Mouse (Mus musculus): Measurements from ENCODE around the gene C5ar2.
"Not testable (repeated sequence)": the region's sequence is repeated elsewhere in the genome, so short reads cannot be mapped to it uniquely, and the experiment has no call there.

The C5ar2 gene

GRCm38 (mm10) chr7:16244067-16244466 is at the start of gene C5ar2:
Gene C5ar2 (minus strand): TSS chr7:16244154.
- peak; percentile 75 for DNase-seq

- DNase-seq = no peak
Observed at GRCm38 (mm10) chr7:16287791-16288190, 43.8 kb upstream of the C5ar2 start.

- DNase-seq = no peak
Observed at GRCm38 (mm10) chr7:16287016-16287415, 43.1 kb upstream of the C5ar2 start.

- peak; percentile 100 for DNase-seq
Observed at GRCm38 (mm10) chr7:16286026-16286961, 42.3 kb upstream of the C5ar2 start, which contains the start of gene Ccdc9. Gene Ccdc9 (minus strand): TSS chr7:16286795.

- DNase-seq = peak; percentile 89
Observed at GRCm38 (mm10) chr7:16285450-16286025, 41.6 kb upstream of the C5ar2 start.

- no peak for DNase-seq
Observed at GRCm38 (mm10) chr7:16284904-16285303, 41.0 kb upstream of the C5ar2 start.

GRCm38 (mm10) chr7:16284001-16284400 is 40.0 kb upstream of the C5ar2 start:
- no peak for DNase-seq

GRCm38 (mm10) chr7:16282334-16282733 is 38.4 kb upstream of the C5ar2 start:
- no peak for DNase-seq

GRCm38 (mm10) chr7:16280721-16281120 is 36.8 kb upstream of the C5ar2 start:
- DNase-seq = no peak

- no peak for DNase-seq
Observed at GRCm38 (mm10) chr7:16274922-16275890, 31.3 kb upstream of the C5ar2 start.

- peak; percentile 65 for DNase-seq
Observed at GRCm38 (mm10) chr7:16273766-16274140, 29.8 kb upstream of the C5ar2 start.

- peak; percentile 96 for DNase-seq
Observed at GRCm38 (mm10) chr7:16273081-16273765, 29.3 kb upstream of the C5ar2 start, which contains the start of gene Inafm1. Gene Inafm1 (minus strand): TSS chr7:16273617.

- DNase-seq = peak; percentile 75
Observed at GRCm38 (mm10) chr7:16272681-16273080, 28.7 kb upstream of the C5ar2 start.

GRCm38 (mm10) chr7:16271139-16271538 is 27.2 kb upstream of the C5ar2 start:
- no peak for DNase-seq

GRCm38 (mm10) chr7:16266593-16266992 is 22.6 kb upstream of the C5ar2 start:
- DNase-seq = not testable (repeated sequence)

- no peak for DNase-seq
Observed at GRCm38 (mm10) chr7:16265856-16266255, 21.9 kb upstream of the C5ar2 start.

- DNase-seq = no peak
Observed at GRCm38 (mm10) chr7:16263843-16264242, 19.9 kb upstream of the C5ar2 start.

- peak; percentile 95 for DNase-seq
Observed at GRCm38 (mm10) chr7:16263015-16263787, 19.2 kb upstream of the C5ar2 start.

- no peak for DNase-seq
Observed at GRCm38 (mm10) chr7:16261097-16261496, 17.1 kb upstream of the C5ar2 start.

GRCm38 (mm10) chr7:16259110-16259590 is 15.2 kb upstream of the C5ar2 start, which contains the start of gene C5ar1:
Gene C5ar1 (minus strand): TSS chr7:16259540.
- DNase-seq = peak; percentile 53

GRCm38 (mm10) chr7:16257830-16258229 is 13.9 kb upstream of the C5ar2 start:
- peak; percentile 54 for DNase-seq
